Mouse (Mus musculus) gastrocnemius, adult 2 months (tissue): ENCODE measurements at regions not wholly inside any gene's neighbourhood (a gene's known extent, or its start where the extent isn't known, plus 50 kb on each side); places are given as distances from the start of the nearest gene placed in this dataset.

ENCODE experiments used
- DNase-seq: peaks from one replicate; pipeline ENCODE4 v3.0.0; 2022
- H3K27ac ChIP-seq: fragments of 200-600 bp; 2 replicates; pipeline ENCODE4 v1.8.1; 2022; ENCODE audit warnings: mild to moderate bottlenecking
- H3K4me3 ChIP-seq: fragments of 200-600 bp; 2 replicates; pipeline ENCODE4 v1.8.1; 2022; ENCODE audit warnings: mild to moderate bottlenecking, moderate library complexity
- CTCF ChIP-seq: fragments of 200-600 bp; IDR thresholded peaks from 2 replicates; pipeline ENCODE4 v1.8.1; 2022; ENCODE audit warnings: antibody characterized with exemption, mild to moderate bottlenecking, moderate library complexity
- intact Hi-C: fragments of 180-260 bp; cut with DNase I; formaldehyde crosslinking; loops from one replicate; pipeline ENCODE4 v1.15.1; 2025

DNA sequence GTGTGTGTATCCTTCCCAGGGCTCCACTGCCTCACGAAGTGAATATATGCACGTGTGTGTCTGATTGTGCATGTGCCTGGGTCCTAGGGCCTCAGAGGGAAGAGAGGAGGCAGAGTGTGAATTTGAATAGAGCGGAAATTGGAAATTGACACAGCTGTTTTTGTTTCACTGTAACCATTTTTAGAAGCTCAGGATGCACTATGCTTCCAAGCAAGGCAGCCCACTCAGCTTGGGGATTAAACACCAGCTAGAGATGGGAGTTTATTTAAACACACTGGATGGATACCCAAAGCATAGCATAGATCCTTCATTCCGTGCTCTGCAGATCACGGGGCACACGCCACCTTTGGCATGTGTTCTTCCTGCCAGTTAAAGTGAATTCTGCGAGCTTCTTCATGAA lies 306.2 kb downstream of the Elavl2 start:
- no peak overlapping the region for H3K4me3 ChIP-seq
- no peak for TF ChIP-seq CTCF
- intact Hi-C loops = no loop called here
- H3K27ac ChIP-seq = no peak overlapping the region
- no peak for DNase-seq

DNA sequence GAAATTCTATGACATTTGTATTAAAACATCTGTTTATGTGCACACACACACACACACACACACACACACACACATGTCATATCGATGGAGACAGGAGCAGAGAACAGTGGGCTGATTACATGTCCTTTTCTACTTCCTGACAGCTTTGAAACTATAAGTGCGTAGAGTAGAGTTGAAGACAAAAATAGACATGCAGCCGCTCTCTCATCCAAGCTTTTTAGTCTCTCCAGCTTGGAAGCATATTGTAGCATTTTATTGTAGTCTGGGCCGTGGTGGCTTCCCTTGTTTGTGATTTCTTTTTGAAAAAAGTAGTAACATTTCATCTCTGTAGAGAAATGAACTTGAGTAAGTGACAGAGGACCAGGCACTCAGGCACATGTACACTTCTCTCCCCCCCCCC lies 306.7 kb downstream of the Elavl2 start:
- intact Hi-C loops = no loop called here
- no peak for TF ChIP-seq CTCF
- DNase-seq = no peak
- Histone ChIP-seq H3K4me3 (no peak overlapping the region), H3K27ac (no peak overlapping the region)

DNA sequence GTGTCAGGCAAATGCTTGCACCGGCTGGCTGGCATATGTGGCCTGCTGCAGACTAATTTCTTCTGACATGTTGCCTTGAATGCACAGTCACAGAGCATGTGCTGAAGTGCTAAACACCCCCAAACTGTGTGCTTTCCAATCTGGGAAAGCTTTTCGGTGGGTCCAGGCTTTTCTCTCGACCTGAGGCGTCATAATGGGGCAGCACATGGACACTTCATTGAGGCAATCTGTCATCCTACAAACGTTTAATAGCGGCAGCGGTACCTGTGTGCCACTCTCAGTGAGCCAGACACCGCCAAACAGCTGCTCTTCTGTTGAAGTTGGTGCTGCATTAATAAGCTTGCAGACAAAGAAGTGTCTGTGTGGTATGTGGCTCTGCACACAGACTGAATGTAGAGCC lies 308.3 kb downstream of the Elavl2 start:
- intact Hi-C loops = no loop called here
- no peak for TF ChIP-seq CTCF

DNA sequence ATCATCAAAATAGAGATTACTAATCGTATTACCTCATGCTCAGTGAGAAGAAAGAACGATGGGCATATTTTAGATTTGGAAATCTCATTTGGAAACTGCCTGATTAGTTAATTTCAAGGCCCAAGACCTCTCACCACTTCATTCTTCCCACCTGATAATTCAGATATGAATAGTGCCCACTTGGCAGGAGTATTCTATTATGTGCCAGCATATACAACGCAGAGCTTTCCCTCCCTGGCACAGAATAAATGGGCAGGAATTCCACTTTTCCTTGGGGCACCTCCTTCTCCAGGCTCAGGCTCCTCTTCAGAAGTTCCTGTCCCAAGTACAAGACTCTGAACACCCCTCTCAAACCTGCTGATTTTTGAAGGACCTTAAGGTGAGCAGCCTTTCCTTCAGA lies 308.7 kb downstream of the Elavl2 start:
- DNase-seq = no peak
- no peak overlapping the region for H3K4me3 ChIP-seq
- intact Hi-C loops = no loop called here
- H3K27ac ChIP-seq = no peak overlapping the region
- TF ChIP-seq CTCF = no peak

More for the DNA sequence above, 308.3 kb downstream of the Elavl2 start:
- Histone ChIP-seq H3K27ac (no peak overlapping the region), H3K4me3 (no peak overlapping the region)
- no peak for DNase-seq

DNA sequence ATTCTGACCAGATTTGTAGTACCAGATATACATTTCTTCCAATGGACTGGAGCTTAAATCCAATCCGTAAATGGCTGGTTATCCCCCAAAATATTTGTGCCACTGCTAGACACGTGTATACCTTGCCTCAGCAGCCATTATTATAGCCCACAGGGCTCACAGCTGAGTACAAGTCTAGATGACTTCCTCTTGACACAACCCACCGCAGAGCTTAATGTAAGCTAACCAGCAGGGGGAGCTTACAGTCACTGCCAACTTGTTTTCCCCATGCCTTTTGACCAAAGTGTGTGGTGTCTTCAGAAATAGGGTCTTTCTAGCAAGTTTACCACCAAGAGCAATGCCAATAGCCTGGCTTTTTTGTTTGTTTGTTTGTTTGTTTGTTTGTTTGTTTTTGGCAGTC lies 316.6 kb downstream of the Elavl2 start:
- no peak for DNase-seq
- peak; percentile 53 for TF ChIP-seq CTCF
- H3K4me3 ChIP-seq = no peak overlapping the region
- no peak overlapping the region for H3K27ac ChIP-seq
- intact Hi-C loops = no loop called here

DNA sequence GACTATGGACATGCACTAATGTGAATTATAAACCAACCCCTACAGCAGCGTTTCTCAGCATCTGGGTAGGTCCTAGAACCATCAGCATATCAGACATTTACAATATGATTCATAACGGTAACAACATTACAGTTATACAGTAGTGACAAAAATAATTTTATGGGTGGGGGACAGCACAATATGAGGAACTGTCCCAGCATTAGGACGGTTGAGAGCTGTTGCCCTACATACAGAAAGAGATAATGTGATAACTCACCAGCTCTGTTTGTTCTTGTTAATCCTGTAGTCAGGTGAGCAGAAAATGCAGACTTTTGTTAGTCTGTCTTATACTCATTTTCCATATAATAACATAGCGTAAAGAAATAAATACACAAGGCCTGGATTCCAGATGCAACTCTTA lies 319.1 kb downstream of the Elavl2 start:
- TF ChIP-seq CTCF = no peak
- intact Hi-C loops = no loop called here
- no peak for DNase-seq
- H3K4me3 ChIP-seq = no peak overlapping the region
- H3K27ac ChIP-seq = no peak overlapping the region

DNA sequence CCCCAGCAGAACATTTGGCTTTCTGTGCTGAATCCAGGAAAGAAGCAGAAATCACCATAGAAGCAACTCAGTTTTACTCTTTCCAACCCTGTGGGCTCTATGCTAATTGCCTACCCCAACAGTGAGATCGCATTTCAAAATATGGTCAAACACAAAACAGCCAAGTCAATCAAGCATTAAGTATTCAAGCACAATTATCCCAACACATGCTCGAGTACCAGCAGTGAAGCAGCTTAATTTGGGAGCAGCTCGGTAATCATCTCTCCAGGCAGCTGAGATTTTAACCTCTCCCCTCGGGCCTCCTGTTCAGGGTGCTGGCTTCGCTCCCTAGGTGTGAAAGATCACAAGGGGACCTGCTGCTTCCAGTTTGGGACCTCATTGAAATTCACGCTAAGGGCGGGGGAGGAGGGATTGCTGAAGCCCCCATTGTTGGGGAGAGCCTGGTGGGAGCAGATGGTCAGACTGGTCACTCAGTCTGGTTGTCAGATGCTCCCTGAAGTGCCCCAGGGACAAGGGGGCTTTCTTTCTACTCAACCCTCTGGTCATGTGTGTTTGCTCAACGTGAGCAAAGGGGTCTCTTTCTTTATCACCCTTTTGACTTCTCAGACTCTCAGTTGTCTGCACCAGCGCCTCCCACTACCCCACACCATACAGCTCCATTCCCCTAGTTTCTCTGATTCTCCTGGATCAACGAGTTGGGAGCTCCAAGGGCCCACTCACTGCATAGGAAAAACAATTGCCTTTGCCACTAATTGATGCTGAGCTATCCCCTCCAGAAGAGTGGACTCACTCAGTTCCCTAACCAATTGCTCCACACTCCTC lies 319.8 kb downstream of the Elavl2 start:
- Histone ChIP-seq H3K4me3 (no peak overlapping the region), H3K27ac (no peak overlapping the region)
- no peak for TF ChIP-seq CTCF
- DNase-seq = no peak
- intact Hi-C loops = no loop called here

DNA sequence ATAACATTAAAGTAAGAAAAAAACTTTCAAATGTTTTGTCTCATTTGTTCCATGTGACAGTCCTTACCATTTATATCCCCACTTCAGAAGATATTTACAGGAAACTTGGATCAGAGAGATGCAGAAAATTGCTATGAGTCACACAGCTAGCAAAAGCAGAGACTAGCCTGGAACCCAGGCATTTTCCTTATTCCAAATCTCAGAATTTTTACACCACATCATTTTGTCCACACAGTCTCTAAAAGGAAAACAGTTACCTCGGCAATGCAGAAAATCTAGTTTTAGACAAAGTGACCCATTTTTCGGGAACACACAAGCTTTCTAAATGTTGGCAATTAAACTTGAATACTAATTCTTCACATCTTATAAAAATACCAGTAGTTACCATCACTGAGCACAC lies 329.3 kb downstream of the Elavl2 start:
- no peak for TF ChIP-seq CTCF
- DNase-seq = no peak
- Histone ChIP-seq H3K27ac (no peak overlapping the region), H3K4me3 (no peak overlapping the region)
- intact Hi-C loops = no loop called here

DNA sequence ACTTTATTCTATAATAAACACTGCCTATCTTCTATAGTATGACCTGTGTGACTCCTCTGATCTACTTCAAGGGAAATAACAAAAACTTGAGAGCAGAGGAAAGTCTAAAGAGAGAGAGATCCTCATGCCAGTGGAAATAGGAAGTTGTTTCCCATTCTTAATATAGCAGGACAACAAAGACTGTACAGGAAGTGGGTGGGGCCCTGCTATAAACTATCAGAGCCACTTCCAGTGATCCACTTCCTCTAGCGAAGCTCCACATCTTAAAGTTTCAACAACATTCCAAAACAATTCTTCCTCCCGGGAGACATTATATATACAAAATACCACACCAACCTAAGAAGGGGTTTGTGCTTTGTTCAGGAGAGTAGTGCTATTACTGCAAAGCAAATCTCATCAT lies 339.7 kb downstream of the Elavl2 start:
- Histone ChIP-seq H3K4me3 (no peak overlapping the region), H3K27ac (no peak overlapping the region)
- intact Hi-C loops = no loop called here
- no peak for DNase-seq
- TF ChIP-seq CTCF = no peak

DNA sequence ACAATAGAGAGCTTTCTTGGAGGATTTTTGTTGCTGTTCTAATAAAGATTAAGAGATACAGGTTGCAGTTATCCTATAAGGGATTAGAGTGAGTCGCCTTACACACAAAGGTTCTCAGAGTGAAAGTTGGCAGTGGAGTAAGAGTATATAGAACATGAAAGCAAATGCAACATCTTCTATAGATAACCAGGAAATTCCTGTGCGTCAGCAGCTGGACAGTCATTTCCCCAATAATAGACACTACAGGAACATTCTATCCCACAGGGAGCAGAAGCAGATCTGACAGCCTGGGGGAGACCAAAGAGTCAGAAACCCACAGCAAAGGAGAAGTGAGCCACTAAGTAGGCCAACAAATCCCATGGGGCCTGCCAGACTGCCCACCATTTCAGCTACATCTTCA lies 348.7 kb downstream of the Elavl2 start:
- DNase-seq = no peak
- no peak for TF ChIP-seq CTCF
- intact Hi-C loops = no loop called here
- H3K4me3 ChIP-seq = no peak overlapping the region
- H3K27ac ChIP-seq = no peak overlapping the region

DNA sequence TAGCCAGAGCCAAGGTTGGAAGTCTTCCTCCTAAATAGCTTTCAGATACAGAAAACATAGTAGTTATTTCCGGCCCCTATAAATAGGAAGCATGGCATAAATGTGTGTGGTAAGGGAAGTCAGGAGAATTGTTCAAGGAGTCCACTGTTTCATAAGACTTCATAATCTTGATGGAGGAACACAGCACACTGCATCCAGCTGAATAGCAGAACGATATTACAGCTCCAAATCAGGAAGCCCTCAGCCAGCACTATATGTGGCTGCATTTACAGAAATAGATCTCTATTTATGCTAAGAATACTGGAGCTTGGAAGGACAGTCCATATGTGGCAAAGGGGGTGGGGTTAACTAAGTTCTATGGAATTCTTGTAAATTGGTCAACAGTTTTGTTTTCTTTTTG lies 371.1 kb downstream of the Elavl2 start:
- no peak for DNase-seq
- no peak overlapping the region for H3K27ac ChIP-seq
- no peak overlapping the region for H3K4me3 ChIP-seq
- intact Hi-C loops = no loop called here
- no peak for TF ChIP-seq CTCF

DNA sequence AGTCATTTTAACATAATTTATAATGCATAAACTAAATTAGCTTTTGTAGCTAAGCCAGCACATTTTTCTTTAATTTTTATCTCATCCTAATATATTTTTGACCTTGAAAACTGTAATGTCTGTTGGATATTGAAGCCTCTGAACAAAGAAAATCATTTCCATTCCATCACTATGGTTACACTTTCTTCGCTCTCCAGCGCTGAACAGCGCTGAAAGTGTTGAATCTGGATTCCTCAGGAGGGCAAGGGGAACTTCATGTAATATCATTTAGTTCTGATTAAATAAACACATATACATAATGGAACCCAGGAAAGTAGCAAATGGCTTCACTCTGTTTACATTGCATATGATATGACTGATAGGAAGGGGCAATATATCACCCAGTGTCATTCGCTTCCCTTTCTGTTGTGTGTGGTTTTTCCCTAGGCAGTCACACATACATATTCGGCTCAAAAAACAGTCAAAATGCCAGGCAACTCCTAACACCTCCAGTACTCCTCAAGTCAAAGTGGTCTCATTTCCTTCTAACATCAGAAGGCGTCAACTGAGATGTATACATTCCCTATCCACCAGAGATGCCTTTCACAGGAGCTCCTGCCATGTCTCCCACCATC lies 372.5 kb downstream of the Elavl2 start:
- no peak for DNase-seq
- no peak for TF ChIP-seq CTCF
- intact Hi-C loops = no loop called here
- Histone ChIP-seq H3K27ac (no peak overlapping the region), H3K4me3 (no peak overlapping the region)

DNA sequence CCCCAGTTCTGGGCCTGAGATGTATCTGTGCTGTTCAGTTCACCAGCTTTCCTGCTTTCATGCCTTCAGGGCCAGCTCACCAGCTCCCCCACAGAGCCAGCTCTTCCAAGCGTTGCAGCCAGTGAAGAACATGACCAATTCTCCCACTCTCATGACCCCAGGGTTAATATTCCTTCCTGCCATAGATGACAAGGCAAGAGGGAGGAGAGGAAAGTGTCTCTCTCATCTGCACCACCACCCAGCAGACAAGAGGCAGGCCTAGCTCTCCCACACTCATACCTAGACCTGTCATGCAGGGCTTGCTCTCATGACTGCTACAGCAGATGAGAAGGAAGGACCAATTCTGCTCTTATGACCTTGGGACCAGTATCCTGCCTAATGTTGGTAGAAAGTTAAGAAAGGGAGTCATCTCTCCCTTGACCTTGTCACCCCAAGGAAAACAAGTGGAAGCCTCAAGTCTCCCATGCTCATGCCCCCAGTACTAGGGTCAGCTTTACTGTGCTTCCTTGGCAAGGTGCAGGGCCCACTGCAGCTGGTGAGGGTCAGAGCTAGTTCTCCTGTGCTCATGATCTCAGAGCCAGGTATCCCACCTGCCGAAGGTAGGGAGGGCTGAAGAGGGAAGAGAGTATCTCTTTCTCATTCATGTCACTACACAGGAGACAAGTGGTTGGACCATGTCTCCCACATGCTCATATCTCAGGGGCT lies 404.0 kb downstream of the Elavl2 start:
- no peak overlapping the region for H3K27ac ChIP-seq
- TF ChIP-seq CTCF = no peak
- intact Hi-C loops = no loop called here
- no peak overlapping the region for H3K4me3 ChIP-seq
- DNase-seq = no peak

DNA sequence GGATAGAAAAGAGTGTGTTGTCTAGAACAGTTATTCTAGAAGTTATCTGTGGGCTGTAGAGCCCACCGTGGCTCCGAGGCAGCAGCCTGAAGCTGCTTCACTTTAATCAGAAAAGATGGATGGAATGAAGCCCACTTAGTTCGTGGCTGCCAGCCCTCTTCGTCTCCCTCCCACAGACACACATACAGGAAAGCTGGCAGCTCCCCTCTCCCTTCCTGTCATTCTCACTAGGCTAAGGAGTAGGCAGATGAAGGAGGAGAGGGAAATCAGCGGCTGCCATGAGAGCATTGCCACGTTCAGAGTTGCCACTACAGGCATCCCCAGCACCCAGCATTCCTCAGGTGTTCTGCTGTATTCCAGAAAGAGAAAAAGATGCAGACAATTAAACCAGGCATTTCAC lies 435.9 kb downstream of the Elavl2 start:
- TF ChIP-seq CTCF = no peak
- no peak overlapping the region for H3K27ac ChIP-seq
- no peak overlapping the region for H3K4me3 ChIP-seq
- intact Hi-C loops = no loop called here
- DNase-seq = no peak
